Mouse (Mus musculus): ENCODE data around the gene Eif3i.

Gene Eif3i

DNA sequence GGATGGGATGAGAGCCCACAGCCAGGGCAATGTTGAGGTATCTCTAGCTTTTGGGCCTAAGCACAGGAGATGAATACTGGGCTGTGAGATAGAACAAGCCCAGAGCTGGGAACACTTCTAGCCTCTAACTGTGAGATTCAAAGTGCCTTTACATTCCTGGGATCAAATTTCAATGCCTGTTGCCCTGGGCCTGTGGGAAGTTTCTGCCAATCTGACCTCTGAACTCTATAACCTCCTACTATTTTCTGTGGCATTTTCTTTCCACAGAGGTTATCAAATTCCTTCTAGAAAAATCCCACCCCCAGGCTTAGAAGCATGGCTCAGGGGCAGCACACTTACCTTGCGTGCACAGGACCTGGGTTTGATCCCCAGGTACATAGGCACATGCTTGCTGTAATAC lies 50.2 kb downstream of the Eif3i start:
- in situ Hi-C loops (cut with MboI; ENCODE audit: unreplicated experiment in 2 of 2): no loop called here

DNA sequence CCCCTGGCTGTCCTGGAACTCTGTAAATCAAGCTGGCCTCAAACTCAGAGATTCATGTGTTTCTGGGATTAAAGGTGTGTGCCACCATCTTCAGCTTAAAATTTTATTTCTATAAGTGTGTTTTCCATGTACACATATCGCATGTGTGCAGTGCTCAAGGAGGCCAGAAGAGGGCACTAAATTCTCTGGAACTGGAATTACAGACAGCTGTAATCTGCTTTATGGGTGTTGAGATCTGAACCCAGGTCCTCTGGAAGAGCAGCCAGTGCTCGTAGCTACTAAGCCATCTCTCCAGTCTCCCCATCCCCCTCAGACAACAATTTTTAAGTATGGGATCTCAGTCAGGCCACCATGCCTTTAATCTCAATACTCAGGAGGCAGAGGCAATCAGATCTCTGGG lies 51.1 kb downstream of the Eif3i start:
- in situ Hi-C loops (cut with MboI; ENCODE audit: unreplicated experiment in 2 of 2): loop anchor here (5.0 kb wide), 1 partner anchor 58 kb away; no protein-coding TSS in a partner anchor

- in situ Hi-C loops (cut with MboI; ENCODE audit: unreplicated experiment in 2 of 2): loop anchor here (5.0 kb wide), 1 partner anchor 60 kb away; no protein-coding TSS in a partner anchor
Observed at GRCm38 (mm10) chr4:129547631-129548030, 52.8 kb downstream of the Eif3i start.

DNA sequence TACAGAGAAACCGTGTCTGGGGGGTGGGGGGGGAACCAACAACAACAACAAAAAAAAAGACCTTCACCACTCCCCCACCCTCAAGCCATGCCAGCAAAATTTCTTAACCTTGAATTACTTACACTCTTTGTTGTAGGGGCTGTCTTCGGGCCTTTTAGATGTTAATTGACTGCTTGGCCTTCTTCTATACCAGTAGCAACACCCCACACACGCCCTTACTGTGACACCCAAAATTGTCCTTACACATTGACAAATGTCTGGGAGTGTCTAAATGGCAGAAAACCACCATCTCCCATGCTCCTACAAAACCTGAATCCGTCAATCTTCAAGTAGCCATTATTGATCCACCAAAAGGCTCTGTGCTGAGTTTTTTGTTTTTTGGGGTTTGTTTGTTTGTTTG lies 56.3 kb downstream of the Eif3i start:
- in situ Hi-C loops (cut with MboI; ENCODE audit: unreplicated experiment in 2 of 2): no loop called here

GRCm38 (mm10) chr4:129542592-129543141 lies 57.8 kb downstream of the Eif3i start, which contains the start of gene Hdac1:
Gene Hdac1 (minus strand): TSS chr4:129542713.
- in situ Hi-C loops (cut with MboI; ENCODE audit: unreplicated experiment in 2 of 2): no loop called here

All from v-Abl transformed pro-B cells (cell line).